Mouse (Mus musculus) urinary bladder, adult 18-20 months (tissue): ENCODE data around the gene Ugt1a2.
A peak's percentile ranks its signal among the peaks of the same experiment; 100 is the strongest.
"Not testable (repeated sequence)": the region's sequence is repeated elsewhere in the genome, so short reads cannot be mapped to it uniquely, and the experiment has no call there.

Source experiments
- DNase-seq, 2 experiments: peaks; one replicate each; pipeline ENCODE4 v3.0.0; 2022; ENCODE audit warnings: low spot score in 2 of 2, mixed read lengths in 2 of 2

The Ugt1a2 gene

DNA sequence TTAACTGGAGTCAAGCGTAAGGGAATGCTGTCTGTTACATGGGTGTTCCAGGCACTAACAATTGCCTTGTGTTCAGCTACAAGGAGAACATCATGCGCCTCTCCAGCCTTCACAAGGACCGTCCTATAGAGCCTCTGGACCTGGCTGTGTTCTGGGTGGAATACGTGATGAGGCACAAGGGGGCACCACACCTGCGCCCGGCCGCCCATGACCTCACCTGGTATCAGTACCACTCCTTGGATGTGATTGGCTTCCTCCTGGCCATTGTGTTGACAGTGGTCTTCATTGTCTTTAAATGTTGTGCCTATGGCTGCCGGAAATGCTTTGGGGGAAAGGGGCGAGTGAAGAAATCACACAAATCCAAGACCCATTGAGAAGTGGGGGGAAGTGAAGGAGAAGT, 17.6 kb downstream of the Ugt1a2 start:
- peak in 1 of 2 experiments; percentile 21 for DNase-seq

DNA sequence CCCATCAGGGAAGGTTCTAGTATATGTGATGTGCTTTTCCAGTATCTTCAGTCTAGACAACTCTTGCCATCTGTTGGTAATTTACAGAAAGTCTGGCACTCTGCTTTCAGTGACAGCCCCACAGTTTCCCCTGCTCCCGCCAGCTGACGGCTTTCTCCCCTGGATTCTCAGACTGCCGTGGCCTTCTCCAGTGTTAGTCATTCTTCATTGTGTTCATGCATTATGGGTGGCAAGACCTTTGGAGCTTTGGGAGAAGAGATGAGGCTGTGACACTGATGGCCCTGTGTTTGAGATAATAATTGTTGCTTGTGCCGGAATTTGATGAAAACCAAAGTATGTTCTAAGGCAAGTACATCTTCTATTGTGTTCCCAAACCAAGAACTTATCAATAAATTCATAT, 18.2 kb downstream of the Ugt1a2 start:
- no peak for DNase-seq

DNA sequence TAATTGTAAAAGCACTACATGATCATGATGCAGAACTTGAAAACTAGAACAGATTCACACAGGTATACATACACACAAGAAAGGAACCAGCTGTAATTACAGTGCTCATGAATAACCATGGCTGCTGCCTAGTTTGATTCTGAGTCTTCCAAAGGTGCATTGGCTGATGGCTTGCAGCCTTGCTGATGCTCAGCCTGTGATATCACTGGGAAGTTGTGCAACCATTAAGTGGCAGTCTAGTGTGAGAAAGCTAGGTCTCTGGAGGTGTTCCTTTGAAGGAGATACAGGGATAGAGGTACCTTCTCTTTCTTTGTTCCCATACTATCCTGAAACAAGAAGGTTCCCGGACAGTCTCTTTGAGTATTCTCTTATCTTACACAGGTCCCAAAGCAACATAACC, 18.7 kb downstream of the Ugt1a2 start:
- DNase-seq: no peak

DNA sequence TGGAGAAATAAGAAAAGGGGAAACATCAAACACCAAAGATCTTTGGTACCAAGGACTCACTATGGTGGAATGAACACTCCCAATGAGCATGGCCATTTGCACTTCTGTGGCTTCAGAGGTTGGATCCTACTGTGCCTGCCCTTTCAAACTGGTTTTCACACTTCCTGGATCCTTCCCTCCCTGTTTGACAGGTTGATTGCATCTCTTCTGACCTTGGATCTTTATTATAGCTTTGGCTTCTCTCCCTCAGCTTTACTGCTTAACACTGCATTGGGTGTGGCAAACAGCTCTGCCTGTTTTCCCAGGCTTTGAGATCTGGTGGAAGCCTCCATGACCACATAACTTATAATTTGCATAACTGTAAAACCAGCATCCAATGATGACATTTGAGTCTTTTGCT, 19.9 kb downstream of the Ugt1a2 start:
- DNase-seq: peak in 1 of 2 experiments; percentile 20

DNA sequence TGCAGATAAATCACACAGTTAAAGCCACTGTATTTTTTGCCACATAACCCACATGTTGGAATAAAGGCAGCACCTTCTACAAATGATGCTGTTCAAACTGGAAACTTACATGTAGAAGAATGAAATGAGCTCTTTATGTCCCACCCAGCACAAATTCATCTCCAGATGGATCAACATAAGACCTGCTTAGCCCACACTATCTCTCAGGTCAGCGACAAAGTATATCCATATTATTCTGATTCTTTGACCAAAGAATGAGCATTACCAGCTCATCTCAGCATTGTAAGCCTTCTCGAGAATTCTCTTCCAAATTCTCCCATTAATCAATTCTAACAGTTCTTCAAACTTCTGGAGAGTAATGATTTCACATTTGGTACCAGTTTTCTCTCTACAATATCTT, 21.8 kb downstream of the Ugt1a2 start:
- DNase-seq: no peak

DNA sequence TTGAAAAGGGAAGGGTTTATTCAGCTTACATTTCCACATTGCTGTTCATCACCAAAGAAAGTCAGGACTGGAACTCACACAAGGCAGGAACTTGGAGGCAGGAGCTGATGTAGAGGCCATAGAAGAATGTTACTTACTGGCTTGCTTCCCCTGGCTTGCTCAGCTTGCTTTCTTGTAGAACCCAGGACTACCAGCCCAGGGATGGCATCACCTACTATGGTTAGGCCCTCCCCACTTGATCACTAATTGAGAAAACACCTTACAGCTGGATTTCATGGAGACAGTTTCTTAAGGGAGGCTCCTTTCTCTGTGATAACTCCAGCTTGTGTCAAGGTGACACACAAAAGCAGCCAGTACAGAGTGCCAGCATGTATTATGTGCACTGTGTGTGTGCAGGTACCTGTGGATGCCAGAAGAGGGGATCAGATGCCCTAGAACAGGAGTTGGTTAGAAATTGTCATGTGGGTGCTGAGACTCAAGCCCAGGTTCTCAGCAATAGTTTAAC, 22.7 kb downstream of the Ugt1a2 start:
- DNase-seq: peak in 1 of 2 experiments; percentile 8

DNA sequence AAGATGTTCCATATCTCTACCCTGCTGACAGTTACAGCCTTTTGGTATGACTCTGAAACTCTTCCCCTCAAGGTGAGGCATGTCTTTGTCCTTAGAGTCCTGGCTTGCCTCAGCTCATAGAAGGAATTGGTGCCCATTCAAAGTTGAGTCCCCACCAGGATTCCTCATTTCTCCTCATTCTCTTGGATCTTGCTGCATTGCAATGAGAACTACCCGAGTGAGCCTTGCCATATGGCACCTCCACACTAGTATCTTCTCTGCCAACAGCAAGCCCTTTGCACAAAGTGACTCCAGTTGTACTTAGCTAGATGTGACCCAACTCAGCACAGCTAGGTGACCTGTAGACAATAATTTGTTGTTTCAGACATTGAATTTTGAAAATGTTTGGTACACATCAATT, 23.2 kb downstream of the Ugt1a2 start:
- DNase-seq: peak in 1 of 2 experiments; percentile 10

DNA sequence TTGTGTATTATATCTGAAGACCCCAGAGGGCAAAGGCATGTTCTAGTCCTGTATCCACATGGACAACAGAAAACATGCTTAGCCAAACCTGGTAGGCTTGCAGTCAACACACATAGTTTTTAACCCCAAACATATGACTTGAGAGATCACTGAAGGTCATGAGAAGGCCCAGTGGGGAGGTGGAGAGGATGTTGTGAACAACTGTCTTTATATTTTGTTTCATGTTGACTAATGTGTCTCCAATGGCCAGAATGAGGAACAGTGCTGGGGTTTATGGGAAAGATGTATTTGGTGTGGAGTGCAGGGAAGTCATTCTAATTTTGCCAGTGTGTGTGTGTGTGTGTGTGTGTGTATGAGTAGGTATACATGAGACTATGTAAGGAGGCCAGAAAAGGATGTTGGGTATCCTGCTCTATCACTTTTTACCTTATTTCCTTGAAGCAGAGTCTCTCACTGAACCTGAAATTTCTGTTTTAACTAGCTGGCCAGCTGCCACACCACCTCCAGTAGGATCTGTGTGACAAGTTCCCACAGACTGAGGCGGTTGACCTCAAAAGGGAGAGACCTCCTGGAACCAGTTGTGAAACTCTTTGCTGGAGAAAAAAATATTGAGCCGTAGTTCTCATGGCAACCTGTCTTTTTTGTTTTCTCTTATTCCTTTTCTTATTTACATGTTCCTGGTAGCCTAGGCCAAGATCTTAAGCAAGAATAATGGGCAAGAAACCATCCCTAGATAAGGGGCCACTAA, 23.8 kb downstream of the Ugt1a2 start:
- DNase-seq: peak in 1 of 2 experiments; percentile 77

DNA sequence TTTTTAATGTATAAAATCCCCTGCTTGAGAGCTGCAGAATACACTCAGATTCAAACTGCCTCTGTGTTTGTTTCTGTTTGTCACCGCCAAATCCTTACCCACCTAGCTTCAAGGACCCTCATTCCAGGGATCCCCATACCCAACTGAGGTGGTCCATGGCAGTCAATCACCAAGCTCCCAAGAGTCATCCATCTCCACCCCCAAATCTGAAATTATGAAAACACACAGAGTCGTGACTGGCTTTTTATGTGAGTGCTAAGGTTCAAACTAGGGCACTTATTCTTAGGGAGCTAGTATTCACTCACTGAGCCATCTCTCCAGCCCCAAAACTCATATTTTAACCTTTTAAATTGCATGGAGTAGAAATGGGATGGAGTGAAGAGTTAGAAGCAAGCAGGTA, 24.9 kb downstream of the Ugt1a2 start:
- DNase-seq: not testable (repeated sequence)

DNA sequence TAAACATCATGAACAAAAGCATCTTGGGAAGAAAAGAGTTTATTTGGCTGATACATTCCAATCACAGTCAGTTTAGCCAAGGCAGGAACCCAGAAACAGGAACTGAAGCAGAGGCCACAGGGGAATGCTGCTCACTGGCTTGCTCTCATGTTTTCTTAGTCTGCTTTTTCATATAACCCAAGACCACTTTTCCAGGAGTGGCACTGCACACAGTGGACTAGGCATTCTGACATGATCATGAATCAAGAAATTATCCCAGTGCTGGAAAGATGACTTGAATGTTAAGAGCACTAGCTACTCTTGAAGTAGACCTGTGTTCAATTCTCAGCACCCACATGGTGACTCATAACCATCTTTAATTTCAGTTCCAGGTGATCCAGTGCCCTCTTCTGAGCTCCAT, 25.3 kb downstream of the Ugt1a2 start:
- DNase-seq: no peak

DNA sequence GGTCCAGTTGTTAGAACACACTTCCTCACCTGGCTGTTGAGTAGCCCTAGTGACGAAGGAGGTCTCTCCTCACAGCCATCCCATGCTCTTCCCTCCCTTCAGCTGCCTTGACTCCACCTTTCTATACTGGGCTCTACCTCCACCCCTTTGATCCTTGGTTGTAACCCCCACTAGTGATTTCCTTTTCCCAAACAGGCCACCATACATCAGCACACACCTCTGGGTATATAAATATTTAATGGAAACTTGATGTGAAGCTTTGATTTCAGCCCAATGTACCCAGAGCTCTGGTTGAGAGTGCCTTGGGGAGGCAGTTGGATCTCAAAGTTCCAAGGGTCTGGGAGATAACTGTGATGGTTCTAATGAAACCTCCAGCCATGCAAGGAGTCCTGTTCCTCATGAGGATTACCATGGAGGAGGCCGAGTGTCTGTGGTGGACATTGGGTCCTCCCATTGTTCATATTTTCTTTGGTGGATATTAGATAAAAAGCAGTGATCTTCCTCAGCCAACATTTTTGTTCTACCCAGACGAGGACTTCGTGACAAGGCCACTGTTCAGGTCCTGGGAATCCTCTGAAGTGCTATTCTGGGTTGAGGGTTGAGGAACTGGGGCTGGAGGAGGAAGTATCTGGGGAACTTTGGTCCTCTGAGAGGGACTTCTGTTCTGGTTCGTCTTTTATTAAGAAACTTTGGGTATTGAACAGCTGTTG, 26.4 kb downstream of the Ugt1a2 start, which contains the start of gene Mroh2a:
Mroh2a (plus strand) TSS at position 317 of the 710 bp plus-strand sequence.
- DNase-seq: peak in 1 of 2 experiments; percentile 11

DNA sequence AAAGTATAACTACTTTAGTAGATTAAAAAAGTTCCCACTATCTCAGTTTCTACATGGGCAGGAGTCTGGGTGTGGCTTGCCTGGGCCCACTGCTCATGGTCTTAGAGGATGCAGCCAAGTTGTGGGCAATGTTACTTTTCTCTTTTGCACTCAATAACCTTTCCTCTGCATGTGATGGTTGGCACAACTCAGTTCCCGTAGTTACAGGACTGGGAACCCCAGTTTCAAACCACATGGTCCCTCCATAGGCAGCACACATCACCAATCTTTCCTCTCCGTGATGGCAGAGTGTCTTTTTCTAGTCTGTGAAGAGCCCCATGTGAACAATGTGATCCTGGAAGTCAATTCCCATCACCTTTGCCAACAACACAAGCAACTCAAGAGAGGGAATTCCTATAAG, 27.1 kb downstream of the Ugt1a2 start:
- DNase-seq: no peak

DNA sequence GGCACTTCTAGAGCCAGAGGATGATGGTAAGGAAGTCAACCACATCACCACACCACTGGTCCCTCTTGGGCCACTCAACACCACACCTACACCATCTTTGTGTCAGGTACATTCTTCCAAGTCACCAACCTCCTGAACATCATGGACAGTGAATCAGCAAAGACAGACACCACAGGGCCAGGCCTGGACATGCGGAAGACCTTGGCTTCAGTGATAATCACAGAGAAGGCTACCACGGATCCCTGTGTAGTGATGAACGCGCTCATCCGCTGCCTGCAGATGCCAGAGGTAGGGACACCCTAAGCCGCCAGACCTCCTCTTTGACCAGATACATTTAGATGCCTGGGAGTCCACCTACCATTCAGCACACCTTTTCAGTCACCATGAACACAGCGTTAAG, 27.7 kb downstream of the Ugt1a2 start:
- peak in 1 of 2 experiments; percentile 18 for DNase-seq

DNA sequence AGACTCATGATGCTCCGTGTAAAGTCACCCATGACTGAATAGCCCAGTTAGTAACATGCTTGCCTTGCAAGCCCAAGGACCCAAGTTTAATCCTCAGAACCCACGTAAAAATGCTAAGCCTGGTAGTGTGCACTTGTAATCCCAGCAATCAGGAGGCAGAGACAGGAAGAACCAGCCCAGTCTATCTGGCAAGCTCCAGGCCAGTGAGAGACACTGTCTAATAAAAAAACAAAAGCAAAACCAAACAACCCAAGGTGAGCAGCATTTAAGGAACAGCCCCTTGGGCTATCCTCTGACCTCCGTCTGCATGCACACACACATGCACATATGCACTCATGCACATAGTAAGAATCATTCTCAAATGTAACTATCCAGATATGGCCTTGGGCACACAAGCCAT, 29.2 kb downstream of the Ugt1a2 start:
- DNase-seq: no peak

DNA sequence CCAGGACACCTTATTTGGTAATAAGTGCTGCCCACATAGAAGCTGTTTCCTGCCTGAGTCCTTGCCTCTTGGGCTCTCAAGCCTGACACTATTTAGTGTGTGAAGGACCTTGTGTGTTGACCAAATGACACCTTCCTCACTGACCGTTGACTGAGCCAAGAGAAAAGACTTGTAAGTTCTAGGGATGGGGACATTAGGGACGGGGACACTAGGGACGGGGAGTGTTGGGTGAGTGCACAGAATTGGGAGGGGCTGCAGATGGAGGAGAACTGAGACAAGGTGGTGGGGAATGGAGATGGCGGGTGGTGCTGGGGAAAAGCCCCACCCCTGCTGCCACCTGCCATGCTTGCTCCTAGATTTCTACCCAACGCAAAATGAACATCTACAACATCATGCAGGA, 29.6 kb downstream of the Ugt1a2 start:
- DNase-seq: peak in 1 of 2 experiments; percentile 23

DNA sequence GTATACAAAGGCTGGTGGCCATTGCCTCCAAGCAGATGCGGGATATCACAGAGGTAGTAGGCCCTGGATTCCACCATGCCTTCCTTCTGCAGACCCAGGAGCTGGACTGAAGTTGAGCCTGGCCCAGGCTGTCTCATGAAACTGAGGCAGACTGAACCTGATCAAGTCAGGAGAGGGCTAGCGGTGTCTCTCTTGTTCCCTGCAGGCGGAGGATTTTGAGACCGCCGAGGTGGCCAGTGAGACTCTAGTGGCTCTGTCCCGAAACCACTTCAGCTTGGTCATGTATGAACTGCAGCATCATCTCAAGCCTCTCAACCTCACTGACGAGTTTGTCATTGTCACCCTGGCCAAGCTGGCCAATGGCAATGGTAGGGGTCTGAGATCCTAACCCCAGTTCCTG, 30.0 kb downstream of the Ugt1a2 start:
- peak in 1 of 2 experiments; percentile 6 for DNase-seq

DNA sequence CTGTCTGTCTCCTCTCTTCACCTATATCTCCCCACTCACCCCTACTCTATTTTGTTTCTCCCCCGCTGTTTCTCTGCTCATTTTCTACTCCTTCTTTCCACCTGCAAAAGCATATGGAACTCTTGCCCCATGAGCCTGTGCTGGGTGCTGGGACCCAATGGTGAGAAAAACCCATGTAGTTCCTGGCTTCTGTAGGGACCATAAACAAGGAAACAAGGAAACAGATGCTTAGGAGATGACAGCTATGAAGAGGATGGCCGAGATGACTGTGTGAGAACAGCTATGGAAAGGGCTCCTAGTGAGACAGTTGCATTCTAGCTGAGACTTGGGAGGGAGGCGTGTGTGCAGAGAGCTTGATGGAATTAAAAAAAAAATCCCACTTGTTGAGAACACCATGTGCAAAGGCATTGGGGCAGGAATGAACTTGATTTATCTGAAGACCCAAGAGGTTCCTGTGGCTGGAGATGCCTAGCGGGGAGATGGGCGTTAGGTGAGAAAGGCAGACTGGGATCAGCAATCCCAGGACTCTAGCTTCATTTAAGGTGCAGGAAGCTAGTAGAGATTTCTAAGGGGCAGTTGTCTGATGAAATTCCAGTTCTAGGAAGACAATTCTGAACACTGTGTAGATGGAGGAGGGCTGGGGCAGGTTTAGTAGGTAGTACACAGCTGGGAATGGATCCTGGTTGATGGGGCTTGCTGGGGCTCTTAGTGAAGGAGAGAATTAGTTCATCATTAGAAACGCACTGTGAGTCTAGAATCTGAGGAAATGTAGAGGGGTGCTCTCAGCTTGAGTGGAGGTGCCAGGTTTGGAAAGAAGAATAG, 30.8 kb downstream of the Ugt1a2 start:
- no peak for DNase-seq

DNA sequence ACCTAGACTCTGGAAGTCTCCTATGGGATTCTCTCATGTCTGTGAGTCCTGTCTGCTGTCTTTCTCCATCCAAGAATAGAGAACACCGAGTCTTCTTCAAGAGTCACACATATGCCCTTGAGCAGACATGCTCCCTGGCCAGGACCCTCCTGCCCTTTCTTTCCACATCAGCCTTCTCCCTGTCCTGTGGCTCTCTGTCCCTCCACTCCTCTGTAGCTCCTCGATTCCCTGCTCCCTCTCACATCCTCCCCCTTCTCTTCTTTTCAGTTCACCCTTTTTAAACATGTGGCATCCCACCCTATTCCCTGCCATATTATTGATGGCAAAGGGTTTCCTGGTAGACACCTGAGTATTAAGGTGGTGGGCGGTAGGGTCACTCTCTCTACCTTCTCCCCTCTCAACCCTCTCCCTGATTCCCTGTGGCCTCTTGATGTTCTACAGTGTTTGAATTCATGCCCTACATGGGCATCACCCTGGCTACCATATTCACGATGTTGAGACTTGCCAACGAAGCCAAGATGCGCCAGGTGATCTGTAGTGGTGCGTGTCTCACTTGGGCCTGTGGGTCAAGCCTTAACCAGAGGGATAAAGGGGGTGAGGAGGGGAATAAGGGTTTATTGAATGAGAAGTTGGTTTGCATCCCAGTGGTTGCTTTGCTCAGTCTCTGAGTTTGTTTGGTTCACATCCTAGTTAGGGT, 31.6 kb downstream of the Ugt1a2 start:
- DNase-seq: peak in 1 of 2 experiments; percentile 9

DNA sequence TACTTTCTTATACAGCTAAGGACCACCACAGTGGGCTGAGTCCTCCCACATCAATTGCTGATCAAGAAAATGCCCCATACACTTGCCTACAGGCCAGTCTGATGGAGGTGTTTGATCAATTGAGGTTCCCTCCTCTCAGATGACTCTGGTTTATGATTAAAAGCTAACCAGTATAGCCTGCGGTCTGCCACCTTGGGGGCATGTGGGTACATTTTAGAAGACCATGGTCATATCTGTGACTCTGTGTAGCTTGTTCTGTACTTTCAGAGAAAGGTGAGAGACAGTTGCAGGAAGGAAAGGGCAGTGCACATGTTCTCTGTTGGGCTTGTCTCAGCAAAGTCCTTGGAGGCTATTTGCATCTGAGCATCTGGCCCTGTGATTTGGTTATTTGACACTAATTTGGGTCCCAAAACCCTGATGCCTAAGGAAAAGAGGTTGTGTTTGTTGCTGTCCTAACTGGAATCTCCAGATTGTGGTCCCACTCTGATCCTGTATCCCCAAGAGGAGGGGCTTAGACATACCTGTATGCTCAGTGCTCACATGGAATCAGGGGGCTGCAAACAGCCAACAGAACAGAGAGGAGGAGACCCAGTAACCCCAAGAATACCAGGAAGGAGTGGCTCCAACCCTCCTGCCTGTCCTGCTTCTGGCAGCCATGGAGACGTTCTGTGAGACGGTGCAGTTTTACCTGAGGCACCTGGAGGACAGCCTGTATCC, 32.4 kb downstream of the Ugt1a2 start:
- no peak for DNase-seq

DNA sequence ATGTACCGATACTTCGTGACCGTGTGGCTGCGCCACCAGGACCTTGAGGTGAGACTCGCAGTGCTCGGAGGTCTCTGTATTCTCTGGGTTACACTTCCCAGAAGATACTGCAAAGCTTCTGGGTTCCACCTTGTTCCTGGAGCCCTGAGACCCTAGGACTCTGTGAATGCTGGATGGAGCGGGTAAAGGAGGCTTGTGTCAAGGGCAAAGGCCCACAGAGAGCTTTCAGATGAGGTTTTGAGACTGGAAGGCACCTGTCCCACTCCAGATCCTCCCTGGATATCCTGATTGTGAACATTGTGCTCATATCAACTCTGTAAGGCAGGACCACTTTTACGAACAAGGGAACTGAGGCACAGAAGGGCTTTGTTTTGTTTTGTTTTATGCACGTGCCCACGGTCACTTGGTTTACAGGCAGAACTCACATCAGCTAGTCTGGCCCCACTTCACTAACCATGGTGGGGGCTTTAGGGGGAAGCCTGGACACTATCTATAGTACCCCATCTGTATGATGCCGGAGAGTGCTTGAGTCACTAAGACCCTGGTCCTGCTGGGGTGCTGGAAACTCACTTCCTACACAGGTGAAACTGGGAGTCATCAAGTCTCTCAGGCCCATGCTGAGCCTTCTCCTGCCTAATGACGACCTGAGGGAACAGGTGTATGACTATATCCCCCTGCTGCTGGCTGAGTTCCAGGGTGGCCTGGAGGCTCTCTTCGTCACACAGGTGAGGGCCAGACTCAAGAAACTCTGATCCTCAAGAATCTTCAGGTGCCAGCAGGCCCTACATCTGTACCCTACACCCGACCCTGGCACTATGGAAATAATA, 33.2 kb downstream of the Ugt1a2 start:
- DNase-seq: no peak
